Mouse (Mus musculus): ENCODE data around the gene Nrip2. TPM values are rescaled to one million over a fixed set of nuclear protein-coding genes. Genes with fewer than 3 reads are reported as not detected.

The Nrip2 gene
- polyA plus RNA-seq, 1 experiment from 2014 or later: 8.3 TPM

DNA sequence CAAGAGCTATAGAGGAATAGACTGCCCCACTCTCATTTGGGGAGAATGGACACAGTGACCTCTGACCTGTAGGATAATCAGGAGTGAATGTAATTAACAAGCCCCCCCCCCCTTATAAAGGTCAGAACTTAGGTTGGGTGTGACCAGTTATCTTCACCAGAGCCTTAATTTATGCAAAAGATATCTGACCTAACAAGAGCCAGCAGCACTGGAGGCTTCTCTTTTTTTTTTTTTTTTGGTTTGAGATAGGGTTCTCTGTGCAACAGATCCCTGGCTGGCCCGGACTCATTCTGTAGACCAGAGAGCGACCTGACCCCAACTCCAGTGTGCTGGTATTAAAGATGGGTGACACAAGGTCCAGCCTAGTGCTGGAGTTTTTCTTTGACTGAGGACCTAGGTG, 30.2 kb downstream of the Nrip2 start:
- peaks cover 44% of the 10 kb centered on the region for H3K36me3 ChIP-seq (ENCODE audit: control insufficient read depth, insufficient read depth)
- no peak for ATAC-seq
- 89% methylated on average over 2 of the region's 2 CpGs for WGBS
- H3K27ac ChIP-seq (ENCODE audit: low read length): no peak overlapping the region
- peaks cover 6% of the 10 kb centered on the region for H3K4me1 ChIP-seq (replicated peaks; ENCODE audit: control insufficient read depth, insufficient read depth, low read length)
- no peaks in the 10 kb centered on the region for H3K27me3 ChIP-seq (replicated peaks; ENCODE audit: control insufficient read depth, insufficient read depth, low read length)
- no peak overlapping the region for H3K4me3 ChIP-seq (replicated peaks; ENCODE audit: low read length)
- H3K9ac ChIP-seq (replicated peaks; ENCODE audit: low read depth, low read length): no peak overlapping the region
- no peaks in the 10 kb centered on the region for H3K9me3 ChIP-seq (ENCODE audit: control insufficient read depth, low read length)
- H3K4me2 ChIP-seq (ENCODE audit: low read length): no peak overlapping the region

DNA sequence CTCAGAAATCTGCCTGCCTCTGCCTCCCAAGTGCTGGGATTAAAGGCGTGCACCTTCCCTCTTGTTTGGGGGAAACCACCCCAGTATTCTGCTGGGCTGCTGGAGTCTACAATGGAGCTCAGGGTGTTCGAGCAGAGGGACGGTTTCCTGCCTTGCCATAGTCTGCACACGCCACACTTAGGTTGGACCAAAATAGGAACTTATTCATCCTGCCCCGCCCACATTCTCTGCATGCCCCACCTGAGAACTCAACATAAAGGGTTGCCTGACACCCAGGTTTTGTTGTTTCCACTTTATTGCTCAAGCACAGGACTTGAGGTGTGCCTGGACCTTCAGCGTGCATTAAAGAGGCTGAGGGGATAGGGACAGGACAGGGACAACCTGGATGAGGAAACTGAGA, 30.7 kb downstream of the Nrip2 start:
- no peak overlapping the region for H3K4me2 ChIP-seq (ENCODE audit: low read length)
- H3K4me1 ChIP-seq (replicated peaks; ENCODE audit: control insufficient read depth, insufficient read depth, low read length): peaks cover 6% of the 10 kb centered on the region
- no peak overlapping the region for H3K9ac ChIP-seq (replicated peaks; ENCODE audit: low read depth, low read length)
- H3K27ac ChIP-seq (ENCODE audit: low read length): no peak overlapping the region
- no peak overlapping the region for H3K4me3 ChIP-seq (replicated peaks; ENCODE audit: low read length)
- H3K36me3 ChIP-seq (ENCODE audit: control insufficient read depth, insufficient read depth): peaks cover 47% of the 10 kb centered on the region
- WGBS: 94% methylated on average over 6 of the region's 6 CpGs
- H3K27me3 ChIP-seq (replicated peaks; ENCODE audit: control insufficient read depth, insufficient read depth, low read length): no peaks in the 10 kb centered on the region
- no peaks in the 10 kb centered on the region for H3K9me3 ChIP-seq (ENCODE audit: control insufficient read depth, low read length)
- ATAC-seq: no peak

DNA sequence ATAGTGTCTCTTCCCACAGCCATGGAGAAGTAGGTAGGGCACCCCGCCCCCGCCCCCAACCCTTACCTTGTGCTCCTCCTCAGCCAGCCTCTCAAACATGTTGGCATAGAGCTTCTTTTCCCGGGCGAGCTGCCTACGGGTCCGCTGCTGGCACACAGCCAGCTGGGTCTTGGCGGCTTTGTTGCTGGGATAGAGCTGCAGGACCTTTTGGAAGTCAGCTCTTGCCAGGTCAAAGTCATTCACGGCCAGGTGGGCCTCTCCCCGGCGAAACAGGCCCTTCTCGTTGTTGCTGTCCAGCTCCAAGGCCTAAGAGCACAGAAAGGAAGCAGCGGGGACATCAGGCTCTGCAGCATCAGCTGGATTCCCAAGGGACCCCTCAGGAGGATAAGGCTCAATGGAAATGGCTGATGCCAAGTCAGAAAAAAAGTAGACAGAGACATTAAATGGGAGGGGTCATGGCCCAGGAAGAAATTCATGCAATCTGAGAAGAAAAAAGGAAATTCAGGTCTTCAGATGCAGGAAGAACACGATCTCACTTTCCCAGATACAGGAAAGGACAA, 33.3 kb downstream of the Nrip2 start:
- 67% methylated on average over 13 of the region's 13 CpGs for WGBS
- no peaks in the 10 kb centered on the region for H3K9me3 ChIP-seq (ENCODE audit: control insufficient read depth, low read length)
- H3K27me3 ChIP-seq (replicated peaks; ENCODE audit: control insufficient read depth, insufficient read depth, low read length): no peaks in the 10 kb centered on the region
- H3K36me3 ChIP-seq (ENCODE audit: control insufficient read depth, insufficient read depth): peaks cover 57% of the 10 kb centered on the region
- no peak overlapping the region for H3K4me3 ChIP-seq (replicated peaks; ENCODE audit: low read length)
- no peak for ATAC-seq
- H3K4me2 ChIP-seq (ENCODE audit: low read length): no peak overlapping the region
- no peak overlapping the region for H3K9ac ChIP-seq (replicated peaks; ENCODE audit: low read depth, low read length)
- no peak overlapping the region for H3K27ac ChIP-seq (ENCODE audit: low read length)
- H3K4me1 ChIP-seq (replicated peaks; ENCODE audit: control insufficient read depth, insufficient read depth, low read length): peaks cover 14% of the 10 kb centered on the region

DNA sequence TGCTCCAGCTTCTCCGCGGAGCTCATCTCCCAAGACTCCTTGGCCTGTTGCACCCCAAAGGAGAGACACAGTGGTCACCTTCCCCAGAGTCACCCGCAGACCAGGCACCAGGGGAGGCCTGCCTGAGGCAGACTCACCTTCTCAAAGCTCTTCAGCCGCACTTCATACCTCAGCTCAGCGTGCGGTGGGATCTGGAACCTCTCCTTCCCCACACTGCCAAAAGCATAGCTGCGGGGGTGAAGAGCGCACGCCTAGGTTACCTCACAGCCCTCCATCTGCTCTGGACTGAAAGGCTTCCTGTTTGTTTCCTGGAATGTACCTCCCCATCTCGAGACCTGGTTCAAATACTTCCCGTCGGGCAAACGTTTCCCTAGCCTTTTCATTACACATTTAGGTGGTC, 34.5 kb downstream of the Nrip2 start:
- 91% methylated on average over 13 of the region's 13 CpGs for WGBS
- peaks cover 57% of the 10 kb centered on the region for H3K36me3 ChIP-seq (ENCODE audit: control insufficient read depth, insufficient read depth)
- H3K27me3 ChIP-seq (replicated peaks; ENCODE audit: control insufficient read depth, insufficient read depth, low read length): no peaks in the 10 kb centered on the region
- no peak overlapping the region for H3K4me2 ChIP-seq (ENCODE audit: low read length)
- no peak overlapping the region for H3K27ac ChIP-seq (ENCODE audit: low read length)
- no peaks in the 10 kb centered on the region for H3K9me3 ChIP-seq (ENCODE audit: control insufficient read depth, low read length)
- ATAC-seq: no peak
- no peak overlapping the region for H3K9ac ChIP-seq (replicated peaks; ENCODE audit: low read depth, low read length)
- H3K4me3 ChIP-seq (replicated peaks; ENCODE audit: low read length): no peak overlapping the region
- peaks cover 14% of the 10 kb centered on the region for H3K4me1 ChIP-seq (replicated peaks; ENCODE audit: control insufficient read depth, insufficient read depth, low read length)

DNA sequence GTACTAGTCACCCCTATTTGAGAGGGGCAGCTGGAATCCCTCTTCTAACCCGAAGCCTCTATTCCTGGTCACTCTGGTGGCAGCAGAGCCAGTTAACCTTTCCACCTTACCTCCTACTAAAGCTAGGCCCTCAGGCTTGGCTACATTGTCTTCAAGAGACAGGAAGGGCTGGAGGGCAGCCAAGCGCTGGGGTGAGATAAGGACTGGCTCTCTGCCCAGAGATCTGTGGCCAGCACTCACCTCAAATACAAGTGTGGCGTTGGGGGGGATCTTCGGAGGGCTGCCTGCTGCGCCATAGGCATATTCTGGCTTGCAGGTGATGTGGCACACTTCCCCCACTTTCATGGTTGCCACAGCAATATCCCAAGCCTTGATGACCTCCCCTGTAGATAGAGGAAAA, 36.4 kb downstream of the Nrip2 start:
- H3K9ac ChIP-seq (replicated peaks; ENCODE audit: low read depth, low read length): no peak overlapping the region
- no peak overlapping the region for H3K27ac ChIP-seq (ENCODE audit: low read length)
- ATAC-seq: no peak
- H3K36me3 ChIP-seq (ENCODE audit: control insufficient read depth, insufficient read depth): peaks cover 46% of the 10 kb centered on the region
- peaks cover 19% of the 10 kb centered on the region for H3K4me1 ChIP-seq (replicated peaks; ENCODE audit: control insufficient read depth, insufficient read depth, low read length)
- H3K4me3 ChIP-seq (replicated peaks; ENCODE audit: low read length): no peak overlapping the region
- WGBS: 68% methylated on average over 5 of the region's 5 CpGs
- no peak overlapping the region for H3K4me2 ChIP-seq (ENCODE audit: low read length)
- H3K27me3 ChIP-seq (replicated peaks; ENCODE audit: control insufficient read depth, insufficient read depth, low read length): no peaks in the 10 kb centered on the region
- H3K9me3 ChIP-seq (ENCODE audit: control insufficient read depth, low read length): no peaks in the 10 kb centered on the region

DNA sequence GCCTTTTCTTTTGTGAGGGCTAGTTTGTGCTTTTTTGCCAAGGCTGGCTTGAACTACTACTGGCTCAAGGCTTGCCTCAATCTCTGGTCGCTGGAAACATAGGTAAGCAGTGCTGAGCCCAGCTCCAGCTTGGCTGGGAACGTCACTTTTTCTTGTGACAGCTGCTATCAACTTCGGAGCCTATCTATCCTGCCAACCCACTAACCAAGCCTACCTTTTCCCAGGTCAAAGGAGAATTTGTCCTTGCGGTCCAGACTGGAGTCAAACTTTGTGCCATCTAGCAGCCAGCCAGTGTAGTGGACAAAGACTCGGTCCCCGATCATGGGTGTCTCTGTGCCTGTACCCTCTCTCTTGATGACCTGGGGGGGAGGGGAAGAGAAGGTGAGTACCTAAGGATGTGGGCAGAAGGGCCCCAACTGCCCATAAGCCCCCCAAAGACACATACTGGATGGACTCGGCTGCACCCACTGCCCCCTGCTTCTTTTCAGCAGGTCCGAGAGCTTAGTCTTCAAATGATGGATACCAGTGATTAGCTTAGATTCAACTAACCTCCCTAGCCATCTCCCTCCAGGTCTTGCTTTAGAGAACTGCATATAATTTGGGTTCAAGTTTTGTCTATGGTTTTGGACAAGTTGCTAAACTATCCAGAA, 37.4 kb downstream of the Nrip2 start:
- H3K36me3 ChIP-seq (ENCODE audit: control insufficient read depth, insufficient read depth): peaks cover 39% of the 10 kb centered on the region
- peak overlapping the region; percentile 66 for H3K4me2 ChIP-seq (ENCODE audit: low read length)
- 86% methylated on average over 8 of the region's 8 CpGs for WGBS
- H3K27ac ChIP-seq (ENCODE audit: low read length): no peak overlapping the region
- H3K9me3 ChIP-seq (ENCODE audit: control insufficient read depth, low read length): no peaks in the 10 kb centered on the region
- H3K4me3 ChIP-seq (replicated peaks; ENCODE audit: low read length): peak overlapping the region; percentile 90
- no peaks in the 10 kb centered on the region for H3K27me3 ChIP-seq (replicated peaks; ENCODE audit: control insufficient read depth, insufficient read depth, low read length)
- ATAC-seq: no peak
- H3K9ac ChIP-seq (replicated peaks; ENCODE audit: low read depth, low read length): no peak overlapping the region; the same call in 1 of the 2 replicates
- H3K4me1 ChIP-seq (replicated peaks; ENCODE audit: control insufficient read depth, insufficient read depth, low read length): peaks cover 19% of the 10 kb centered on the region

DNA sequence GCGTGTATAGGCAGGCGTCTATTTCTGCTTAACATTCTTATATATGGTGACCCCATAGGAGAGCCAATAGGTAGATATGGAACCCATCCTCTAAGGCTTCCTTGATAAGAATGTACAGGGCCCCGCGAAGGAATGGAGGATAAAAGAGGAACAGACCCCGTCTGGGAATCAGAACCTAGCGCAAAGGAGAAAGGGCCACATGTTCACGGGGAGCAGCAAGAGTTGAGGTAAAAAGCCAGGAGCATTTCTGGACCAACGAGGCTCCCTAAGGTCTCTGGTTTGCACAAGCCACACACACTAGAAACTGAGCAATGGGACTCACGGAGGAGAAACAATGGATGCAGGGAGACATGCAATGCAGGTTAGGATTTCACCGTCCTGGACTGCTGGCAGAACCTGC, 38.2 kb downstream of the Nrip2 start:
- H3K9me3 ChIP-seq (ENCODE audit: control insufficient read depth, low read length): no peaks in the 10 kb centered on the region
- H3K9ac ChIP-seq (replicated peaks; ENCODE audit: low read depth, low read length): peak overlapping the region; percentile 94
- peak overlapping the region; percentile 90 for H3K4me3 ChIP-seq (replicated peaks; ENCODE audit: low read length)
- no peaks in the 10 kb centered on the region for H3K27me3 ChIP-seq (replicated peaks; ENCODE audit: control insufficient read depth, insufficient read depth, low read length)
- H3K4me1 ChIP-seq (replicated peaks; ENCODE audit: control insufficient read depth, insufficient read depth, low read length): peaks cover 19% of the 10 kb centered on the region
- H3K27ac ChIP-seq (ENCODE audit: low read length): peak overlapping the region; percentile 90
- H3K36me3 ChIP-seq (ENCODE audit: control insufficient read depth, insufficient read depth): peaks cover 31% of the 10 kb centered on the region
- ATAC-seq: no peak
- 3% methylated on average over 10 of the region's 10 CpGs for WGBS
- H3K4me2 ChIP-seq (ENCODE audit: low read length): peak overlapping the region; percentile 66

DNA sequence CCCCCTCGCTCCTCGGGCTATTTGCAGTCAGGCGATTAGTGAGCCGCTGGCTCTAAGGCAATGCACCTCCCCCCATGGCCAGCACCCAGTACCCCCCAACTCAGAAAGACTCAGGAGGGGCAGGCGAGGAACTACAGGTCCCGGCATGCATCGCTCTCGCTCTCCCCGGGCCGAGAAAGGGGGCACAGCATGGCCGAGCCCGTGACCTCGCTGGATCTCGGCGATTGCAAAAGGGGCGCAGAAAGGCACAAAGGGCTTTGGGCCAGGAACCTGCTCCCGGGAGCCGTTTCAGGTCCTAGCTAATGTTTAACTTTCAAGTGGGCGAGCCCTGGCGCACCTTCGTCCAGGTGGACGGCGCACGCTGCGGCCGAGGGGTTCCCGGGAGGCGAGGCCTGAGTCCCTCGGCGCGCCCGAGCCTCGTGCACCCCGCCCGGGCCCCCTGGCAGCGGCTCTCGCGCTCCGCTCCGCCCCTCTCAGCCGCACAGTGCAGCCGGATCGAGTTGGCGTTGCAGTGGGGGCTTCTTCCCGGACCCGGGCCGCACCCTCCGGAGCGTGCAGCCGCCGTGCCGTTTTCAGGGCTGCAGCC, 38.7 kb downstream of the Nrip2 start:
- Histone ChIP-seq H3K9ac (replicated peaks; ENCODE audit: low read depth, low read length) (peak overlapping the region; percentile 94), H3K4me1 (replicated peaks; ENCODE audit: control insufficient read depth, insufficient read depth, low read length) (peaks cover 16% of the 10 kb centered on the region), H3K27me3 (replicated peaks; ENCODE audit: control insufficient read depth, insufficient read depth, low read length) (no peaks in the 10 kb centered on the region), H3K9me3 (ENCODE audit: control insufficient read depth, low read length) (no peaks in the 10 kb centered on the region), H3K4me3 (replicated peaks; ENCODE audit: low read length) (peak overlapping the region; percentile 90), H3K27ac (ENCODE audit: low read length) (peak overlapping the region; percentile 90), H3K4me2 (ENCODE audit: low read length) (peak overlapping the region; percentile 66), H3K36me3 (ENCODE audit: control insufficient read depth, insufficient read depth) (peaks cover 26% of the 10 kb centered on the region)
- ATAC-seq: peak; percentile 76
- under 1% methylated on average over 42 of the region's 52 CpGs for WGBS

DNA sequence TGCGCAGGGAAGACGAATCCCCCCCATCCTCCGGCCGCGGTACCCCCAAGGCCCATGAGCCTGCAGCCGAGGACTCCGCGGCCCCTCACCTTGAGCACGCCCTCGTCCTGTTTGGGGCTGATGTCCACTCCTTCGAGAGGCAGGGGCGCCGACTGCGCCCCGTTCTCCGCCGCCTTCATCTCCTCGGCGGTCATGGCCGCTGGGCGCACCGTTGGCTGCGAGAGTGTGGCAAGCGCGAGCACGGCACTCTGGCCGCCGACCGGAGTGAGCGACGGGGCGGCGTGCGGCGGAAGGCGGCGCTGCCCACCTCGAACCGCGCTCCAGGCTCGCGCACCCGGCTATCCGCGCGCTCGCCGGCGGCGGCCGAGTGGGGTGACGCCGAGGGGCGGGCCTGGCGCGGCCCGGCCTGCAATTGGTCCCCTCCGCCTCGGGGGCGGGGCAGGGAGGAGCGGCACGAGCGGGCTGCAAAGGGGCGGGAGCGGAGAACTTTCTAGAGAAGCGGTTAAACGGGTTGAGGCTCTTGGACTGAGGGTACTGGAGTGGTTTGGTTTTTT, 39.3 kb downstream of the Nrip2 start, which contains the start of gene Fkbp4:
Gene Fkbp4, minus strand, starts transcription at position 361 of the 554 bp plus-strand sequence.
- peak; percentile 94 for ATAC-seq
- H3K36me3 ChIP-seq (ENCODE audit: control insufficient read depth, insufficient read depth): peaks cover 21% of the 10 kb centered on the region
- WGBS: under 1% methylated on average over 64 of the region's 67 CpGs
- H3K27ac ChIP-seq (ENCODE audit: low read length): peak within 1 kb of the TSS; percentile 90
- H3K4me2 ChIP-seq (ENCODE audit: low read length): peak within 1 kb of the TSS; percentile 66
- peak within 1 kb of the TSS; percentile 94 for H3K9ac ChIP-seq (replicated peaks; ENCODE audit: low read depth, low read length)
- peak within 1 kb of the TSS; percentile 90 for H3K4me3 ChIP-seq (replicated peaks; ENCODE audit: low read length)
- H3K27me3 ChIP-seq (replicated peaks; ENCODE audit: control insufficient read depth, insufficient read depth, low read length): no peaks in the 10 kb centered on the region
- H3K9me3 ChIP-seq (ENCODE audit: control insufficient read depth, low read length): no peaks in the 10 kb centered on the region
- peaks cover 16% of the 10 kb centered on the region for H3K4me1 ChIP-seq (replicated peaks; ENCODE audit: control insufficient read depth, insufficient read depth, low read length)

All from forebrain, embryonic 16.5 days (tissue).